Mouse (Mus musculus) liver, embryonic 14.5 days (tissue): ENCODE measurements around the gene Mymx. TPM values are rescaled to one million over a fixed set of nuclear protein-coding genes. Genes with fewer than 3 reads are reported as not detected.
A peak's percentile ranks its signal among the peaks of the same experiment; 100 is the strongest.

Source experiments
- ATAC-seq: fragments of 200-750 bp; cut with Nextera tagmentation; 2 replicates; pipeline ENCODE4 v1.8.0; 2017; ENCODE audit warnings: moderate number of reproducible peaks, mild to moderate bottlenecking, moderate library complexity; ENCODE audit not compliant: insufficient read depth
- DNase-seq, 3 experiments: peaks; one replicate each; pipeline ENCODE4 v3.0.0-alpha.2; 2012 to 2013; ENCODE audit warnings: low read depth in 3 of 3, low spot score in 3 of 3
- H3K27ac ChIP-seq: fragments of 300-500 bp; sonication (generic); 2 replicates; pipeline ENCODE4 v1.5.1; 2014; ENCODE audit warnings: moderate library complexity, mild to moderate bottlenecking, control low read depth, inconsistent platforms
- H3K27me3 ChIP-seq: fragments of 300-500 bp; sonication (generic); 2 replicates; pipeline ENCODE4 v1.6.1; 2014; ENCODE audit warnings: mild to moderate bottlenecking, low read length, moderate library complexity; ENCODE audit not compliant: control insufficient read depth, insufficient read depth
- H3K36me3 ChIP-seq: fragments of 300-500 bp; sonication (generic); replicated peaks from 2 replicates; pipeline ENCODE4 v1.6.1; 2014; ENCODE audit warnings: low read depth; ENCODE audit not compliant: control insufficient read depth, insufficient read depth
- H3K4me1 ChIP-seq, 2 experiments: fragments of 200-500 bp in 1 of 2; fragments of 300-500 bp in 1 of 2; sonication (generic) in 1 of 2; replicated peaks; 2 replicates each; pipeline ENCODE4 v1.6.1; 2012 to 2014; ENCODE audit warnings: antibody characterized with exemption in 1 of 2, inconsistent platforms in 1 of 2, low read length in 1 of 2; ENCODE audit not compliant: control insufficient read depth in 2 of 2, insufficient read depth in 2 of 2
- H3K4me2 ChIP-seq: fragments of 300-500 bp; sonication (generic); 2 replicates; pipeline ENCODE4 v1.6.1; 2014; ENCODE audit warnings: low read depth, mild to moderate bottlenecking, control low read depth, moderate library complexity
- H3K4me3 ChIP-seq, 2 experiments: fragments of 200-500 bp in 1 of 2; fragments of 300-500 bp in 1 of 2; sonication (generic) in 1 of 2; 2 replicates each; pipeline ENCODE4 v1.5.1; 2012 to 2014; ENCODE audit warnings: low read depth in 2 of 2, low read length in 2 of 2, mild to moderate bottlenecking in 2 of 2, control low read depth in 1 of 2, inconsistent platforms in 1 of 2, moderate library complexity in 1 of 2; ENCODE audit not compliant: insufficient read depth in 1 of 2
- H3K9ac ChIP-seq: fragments of 300-500 bp; sonication (generic); replicated peaks from 2 replicates; pipeline ENCODE4 v1.6.1; 2014; ENCODE audit warnings: mild to moderate bottlenecking, control low read depth, moderate library complexity
- H3K9me3 ChIP-seq: fragments of 300-500 bp; sonication (generic); 2 replicates; pipeline ENCODE4 v1.6.1; 2016; ENCODE audit warnings: low read length, mixed read lengths; ENCODE audit not compliant: control insufficient read depth
- CTCF ChIP-seq: IDR thresholded peaks from 2 replicates; pipeline ENCODE4 v1.5.1; 2016; ENCODE audit warnings: antibody characterized with exemption, low read depth, control low read depth
- EP300 ChIP-seq: IDR thresholded peaks from 2 replicates; pipeline ENCODE4 v1.6.1; 2016; ENCODE audit warnings: antibody characterized with exemption, low read depth
- WGBS: fragments of 180-500 bp; shearing (Covaris S2); extraction: QIAGEN DNeasy Blood & Tissue Kit; methylation state at CpG from one replicate; pipeline ENCODE4 v1.1.7; 2014; ENCODE audit not compliant: insufficient replicate concordance; 5-methylcytosine and 5-hydroxymethylcytosine counted together
- polyA plus RNA-seq, 2 experiments: library from polyadenylated mRNA; depleted of rRNA in 1 of 2; stranded (reverse) in 1 of 2; unstranded in 1 of 2; fragments of >200 nt; fragmentation: Nextera tagmentation in 1 of 2; extraction: Ambion mirVana in 1 of 2; gene quantifications; 2 replicates each; pipeline versions ENCODE4 v1.2.1 to v1.2.3; 2012 to 2014

Mymx gene
- polyA plus RNA-seq, 2 experiments = not detected

DNA sequence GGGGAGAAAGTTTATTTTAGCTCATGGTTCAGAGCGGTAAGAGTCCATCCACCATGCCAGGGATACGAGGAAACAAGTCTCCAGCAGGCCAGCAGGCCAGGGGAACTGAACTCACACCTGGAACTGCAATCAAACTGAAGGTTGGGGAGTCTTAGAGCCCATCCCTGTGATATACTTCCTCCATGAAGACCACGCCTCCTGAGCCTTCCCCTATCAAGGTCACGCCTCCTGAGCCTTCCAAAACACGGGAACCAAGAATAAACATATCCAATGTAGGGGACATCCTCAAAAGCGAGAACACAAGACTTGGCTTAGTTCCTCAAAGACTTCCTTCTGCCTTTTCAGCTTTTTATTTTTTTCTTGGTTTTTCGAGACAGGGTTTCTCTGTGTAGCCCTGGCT is 11.0 kb upstream of the Mymx start:
- no peak overlapping the region for H3K4me3 ChIP-seq
- H3K27ac ChIP-seq = no peak overlapping the region
- no peak overlapping the region for H3K9ac ChIP-seq
- ATAC-seq = no peak
- H3K36me3 ChIP-seq = no peaks in the 10 kb centered on the region
- DNase-seq = no peak
- 48% methylated on average over 7 of the region's 7 CpGs for WGBS
- H3K9me3 ChIP-seq = no peaks in the 10 kb centered on the region
- H3K27me3 ChIP-seq = no peaks in the 10 kb centered on the region
- H3K4me2 ChIP-seq = no peak overlapping the region
- peaks cover 6 to 21% of the 10 kb centered on the region in 2 experiments for H3K4me1 ChIP-seq
- TF ChIP-seq CTCF (no peak), EP300 (no peak)

DNA sequence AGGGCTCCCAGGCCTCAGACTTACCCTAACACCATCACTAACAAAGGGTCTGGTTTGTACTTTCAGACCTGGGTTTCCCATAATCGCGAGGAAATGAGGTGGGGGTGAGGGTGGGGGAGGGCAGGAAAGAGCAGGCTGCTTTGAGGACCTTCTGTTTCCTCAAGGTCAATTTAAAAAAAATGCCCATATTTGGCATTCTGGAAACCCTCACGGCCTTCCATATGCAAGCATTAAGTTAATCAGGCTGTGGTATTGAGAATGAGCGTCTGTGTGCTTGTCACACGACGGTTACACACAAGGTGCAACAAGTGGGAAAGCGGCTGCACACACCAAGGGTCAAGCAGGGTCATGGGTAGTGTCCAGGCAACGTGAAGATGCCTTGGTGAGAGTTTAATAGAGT is 10.1 kb upstream of the Mymx start:
- H3K9ac ChIP-seq = no peak overlapping the region
- no peak overlapping the region for H3K4me2 ChIP-seq
- WGBS = 55% methylated on average over 8 of the region's 8 CpGs
- no peaks in the 10 kb centered on the region for H3K36me3 ChIP-seq
- H3K4me3 ChIP-seq = no peak overlapping the region
- ATAC-seq (no peak), DNase-seq (no peak)
- H3K9me3 ChIP-seq = no peaks in the 10 kb centered on the region
- H3K4me1 ChIP-seq = peaks cover 6 to 21% of the 10 kb centered on the region in 2 experiments
- TF ChIP-seq EP300 (no peak), CTCF (no peak)
- H3K27ac ChIP-seq = no peak overlapping the region
- no peaks in the 10 kb centered on the region for H3K27me3 ChIP-seq

- Histone ChIP-seq H3K4me2 (peak overlapping the region; percentile 54), H3K27me3 (no peaks in the 10 kb centered on the region), H3K36me3 (no peaks in the 10 kb centered on the region), H3K9me3 (no peaks in the 10 kb centered on the region), H3K4me1 (peaks cover 6 to 21% of the 10 kb centered on the region in 2 experiments), H3K9ac (no peak overlapping the region; the same call in 1 of the 2 replicates), H3K4me3 (peak overlapping the region in 1 of 2 experiments; percentile 39; a peak in 1 of 4 replicates), H3K27ac (peak overlapping the region; percentile 52)
- ATAC-seq (peak; percentile 87), DNase-seq (peak in 1 of 3 experiments; percentile 58)
- peak; percentile 64 for TF ChIP-seq EP300
- no peak for TF ChIP-seq CTCF
- 23% methylated on average over 5 of the region's 5 CpGs for WGBS
These were observed 8.4 kb upstream of the Mymx start for GRCm38 (mm10) chr17:45610144-45610866.

DNA sequence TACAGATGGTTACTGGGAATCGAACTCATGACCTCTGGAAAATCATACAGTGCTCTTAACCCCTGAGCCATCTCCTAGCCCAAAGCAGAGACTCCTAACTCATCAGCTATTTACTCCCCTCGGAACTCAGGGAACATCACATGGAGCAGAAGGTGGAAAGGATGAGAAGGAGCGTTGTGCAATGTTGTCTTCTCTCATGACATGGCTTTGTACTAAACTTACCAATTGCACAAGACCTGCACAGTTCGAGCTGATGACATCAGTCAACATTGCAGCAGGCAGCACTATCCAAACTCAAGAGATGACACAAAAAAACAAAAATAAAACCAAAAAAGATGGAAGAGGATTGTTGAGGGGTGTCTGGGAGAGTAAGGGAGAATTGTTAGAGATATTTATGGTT is 6.5 kb upstream of the Mymx start:
- DNase-seq (no peak), ATAC-seq (peak; percentile 36; the same call in 1 of the 2 replicates)
- Histone ChIP-seq H3K27ac (no peak overlapping the region), H3K4me1 (peaks cover 6 to 21% of the 10 kb centered on the region in 2 experiments), H3K27me3 (no peaks in the 10 kb centered on the region), H3K9me3 (no peaks in the 10 kb centered on the region), H3K9ac (no peak overlapping the region), H3K36me3 (no peaks in the 10 kb centered on the region), H3K4me3 (no peak overlapping the region), H3K4me2 (no peak overlapping the region)
- TF ChIP-seq EP300 (no peak), CTCF (no peak)
- WGBS = 66% methylated on average over 4 of the region's 4 CpGs

- H3K4me3 ChIP-seq = no peak overlapping the region
- 70% methylated on average over 15 of the region's 15 CpGs for WGBS
- TF ChIP-seq EP300 = no peak
- no peak for TF ChIP-seq CTCF
- H3K9me3 ChIP-seq = no peaks in the 10 kb centered on the region
- H3K4me1 ChIP-seq = peaks cover 6 to 17% of the 10 kb centered on the region in 2 experiments
- DNase-seq = no peak
- H3K27me3 ChIP-seq = no peaks in the 10 kb centered on the region
- H3K4me2 ChIP-seq = no peak overlapping the region
- H3K9ac ChIP-seq = no peak overlapping the region
- H3K36me3 ChIP-seq = no peaks in the 10 kb centered on the region
- ATAC-seq = no peak
- no peak overlapping the region for H3K27ac ChIP-seq
These were observed 5.3 kb upstream of the Mymx start for GRCm38 (mm10) chr17:45606992-45607879.
